Mouse (Mus musculus) spleen, postnatal 14 days (tissue): ENCODE measurements around the gene Ntmt1.

Experiments
- DNase-seq, 2 experiments: peaks; one replicate each; pipeline ENCODE4 v3.0.0; 2021 to 2022; ENCODE audit warnings: low spot score in 2 of 2

Ntmt1 gene

DNA sequence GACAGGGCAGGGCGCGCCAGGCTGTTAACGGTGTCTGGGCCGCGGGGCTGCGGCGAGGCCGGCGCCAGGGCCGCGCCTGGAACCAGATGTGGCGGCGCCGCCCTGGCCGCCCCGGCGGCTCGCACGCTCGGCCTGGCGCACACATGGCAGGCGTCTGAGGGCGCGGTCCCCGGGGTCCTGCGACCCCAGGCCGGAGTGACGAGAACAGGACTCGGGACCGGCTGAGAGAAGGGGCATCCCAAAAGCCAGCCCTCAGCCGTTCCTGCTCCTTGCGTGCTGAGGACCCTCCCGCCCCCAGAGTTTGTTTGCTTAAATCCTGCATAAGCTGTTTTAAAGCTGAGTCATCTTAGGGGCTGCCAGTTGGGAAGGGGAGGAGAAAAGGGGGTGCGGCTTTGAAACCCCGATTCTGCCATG is 57.3 kb downstream of the Ntmt1 start:
- no peak for DNase-seq

DNA sequence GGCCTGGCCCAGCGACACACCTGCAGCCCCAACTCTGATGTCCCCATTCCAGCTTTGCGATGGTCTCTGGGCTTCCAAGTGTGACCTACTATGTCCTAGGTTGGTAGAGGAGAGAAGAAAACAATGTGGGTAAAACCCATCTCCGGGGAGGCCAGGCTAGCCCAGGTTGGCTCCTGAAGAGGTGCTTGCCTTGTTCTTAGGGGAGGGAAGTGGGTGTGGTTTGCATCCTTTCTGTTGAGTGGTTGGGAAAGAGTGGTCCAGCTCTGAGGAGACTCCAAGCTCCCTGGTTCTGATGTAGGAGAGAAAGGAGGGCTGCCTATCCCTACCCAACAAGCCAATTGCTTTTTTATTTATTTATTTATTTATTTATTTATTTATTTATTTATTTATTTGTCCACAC is 57.8 kb downstream of the Ntmt1 start:
- DNase-seq = no peak

DNA sequence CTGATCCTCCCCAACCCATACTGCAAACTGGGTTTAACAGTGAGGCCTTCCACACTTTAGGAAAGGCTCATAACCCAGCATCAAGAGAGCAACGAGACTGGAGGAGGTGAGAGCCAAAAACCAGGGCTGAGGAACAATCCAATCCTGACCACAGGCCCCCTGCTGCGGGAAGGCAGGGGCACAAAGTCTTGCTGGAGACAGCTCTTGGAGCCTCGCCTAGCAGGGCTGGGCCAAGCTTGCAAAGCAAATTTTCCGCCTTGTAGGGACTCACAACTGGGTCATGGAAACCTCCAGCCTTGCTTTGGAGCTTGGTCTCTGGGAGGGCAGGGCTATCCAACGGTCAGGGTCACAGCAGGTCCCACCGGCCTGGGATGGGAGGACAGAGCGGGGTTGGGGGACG is 63.2 kb downstream of the Ntmt1 start:
- no peak for DNase-seq
